Mouse (Mus musculus) heart, embryonic 12.5 days (tissue): ENCODE data around the gene Sppl2b. TPM values are rescaled to one million over a fixed set of nuclear protein-coding genes. Genes with fewer than 3 reads are reported as not detected.

ENCODE experiments used
- ATAC-seq: fragments of 200-750 bp; cut with Nextera tagmentation; 2 replicates; pipeline ENCODE4 v1.8.0; 2017; ENCODE audit warnings: moderate TSS enrichment, moderate library complexity; ENCODE audit not compliant: insufficient number of reproducible peaks, low FRiP score
- H3K27ac ChIP-seq: fragments of 300-500 bp; sonication (generic); 2 replicates; pipeline ENCODE4 v1.5.1; 2016; ENCODE audit warnings: mild to moderate bottlenecking, moderate library complexity; ENCODE audit not compliant: poor library complexity, severe bottlenecking
- H3K27me3 ChIP-seq: fragments of 300-500 bp; sonication (generic); replicated peaks from 2 replicates; pipeline ENCODE4 v1.6.1; 2016; ENCODE audit warnings: mild to moderate bottlenecking, moderate library complexity
- H3K36me3 ChIP-seq: fragments of 300-500 bp; sonication (generic); 2 replicates; pipeline ENCODE4 v1.6.1; 2016; ENCODE audit warnings: mild to moderate bottlenecking, moderate library complexity
- H3K4me1 ChIP-seq: fragments of 300-500 bp; sonication (generic); replicated peaks from 2 replicates; pipeline ENCODE4 v1.6.1; 2016; ENCODE audit warnings: mild to moderate bottlenecking
- H3K4me2 ChIP-seq: fragments of 300-500 bp; sonication (generic); 2 replicates; pipeline ENCODE4 v1.6.1; 2016; ENCODE audit warnings: mild to moderate bottlenecking, moderate library complexity
- H3K4me3 ChIP-seq: fragments of 300-500 bp; sonication (generic); 2 replicates; pipeline ENCODE4 v1.5.1; 2016; ENCODE audit warnings: mild to moderate bottlenecking
- H3K9ac ChIP-seq: fragments of 300-500 bp; sonication (generic); 2 replicates; pipeline ENCODE4 v1.6.1; 2016; ENCODE audit warnings: mild to moderate bottlenecking, moderate library complexity
- H3K9me3 ChIP-seq: fragments of 300-500 bp; sonication (generic); replicated peaks from 2 replicates; pipeline ENCODE4 v1.6.1; 2016; ENCODE audit warnings: mild to moderate bottlenecking, moderate library complexity
- WGBS: fragments of 180-500 bp; shearing (Covaris S2); methylation state at CpG from one replicate; pipeline ENCODE4 v1.1.7; 2016; 5-methylcytosine and 5-hydroxymethylcytosine counted together
- polyA plus RNA-seq: library from polyadenylated mRNA; unstranded; fragments of >200 nt; fragmentation: Nextera tagmentation; extraction: Ambion mirVana; gene quantifications from 2 replicates; pipeline ENCODE4 v1.2.1, GENCODE M21; 2016

Sppl2b gene
- polyA plus RNA-seq, 1 experiment from 2014 or later: 34.8 TPM

- ATAC-seq: no peak
- peak overlapping the region; percentile 96 for H3K9ac ChIP-seq
- H3K4me1 ChIP-seq: peaks cover 28% of the 10 kb centered on the region
- peak overlapping the region; percentile 100 for H3K4me2 ChIP-seq
- 18% methylated on average over 11 of the region's 11 CpGs for WGBS
- H3K27me3 ChIP-seq: no peaks in the 10 kb centered on the region
- H3K36me3 ChIP-seq: peaks cover 24% of the 10 kb centered on the region
- H3K27ac ChIP-seq: peak overlapping the region; percentile 37; the same call in 1 of the 2 replicates
- H3K9me3 ChIP-seq: no peaks in the 10 kb centered on the region
- H3K4me3 ChIP-seq: peak overlapping the region; percentile 98
Observed at GRCm38 (mm10) chr10:80855749-80856073, 636 bp downstream of the Sppl2b start.

GRCm38 (mm10) chr10:80856267-80856666, 1.2 kb downstream of the Sppl2b start:
- Histone ChIP-seq H3K9me3 (no peaks in the 10 kb centered on the region), H3K9ac (peak overlapping the region; percentile 21; the same call in 1 of the 2 replicates), H3K36me3 (peaks cover 20% of the 10 kb centered on the region), H3K27me3 (no peaks in the 10 kb centered on the region), H3K4me2 (peak overlapping the region; percentile 100), H3K4me3 (peak overlapping the region; percentile 98), H3K4me1 (peaks cover 28% of the 10 kb centered on the region), H3K27ac (peak overlapping the region; percentile 37; the same call in 1 of the 2 replicates)
- ATAC-seq: no peak
- WGBS: 62% methylated on average over 3 of the region's 3 CpGs

GRCm38 (mm10) chr10:80856908-80857307, 1.8 kb downstream of the Sppl2b start:
- Histone ChIP-seq H3K4me3 (0 out of 2 replicates have a peak overlapping the region, but pooled peaks have one; percentile 98), H3K36me3 (peaks cover 20% of the 10 kb centered on the region), H3K27ac (peak overlapping the region; percentile 70), H3K4me1 (peaks cover 28% of the 10 kb centered on the region), H3K9ac (peak overlapping the region; percentile 38; the same call in 1 of the 2 replicates), H3K9me3 (no peaks in the 10 kb centered on the region), H3K27me3 (no peaks in the 10 kb centered on the region), H3K4me2 (peak overlapping the region; percentile 100)
- ATAC-seq: no peak
- 75% methylated on average over 5 of the region's 5 CpGs for WGBS

- WGBS: 68% methylated on average over 8 of the region's 8 CpGs
- Histone ChIP-seq H3K4me3 (0 out of 2 replicates have a peak overlapping the region, but pooled peaks have one; percentile 98), H3K27ac (peak overlapping the region; percentile 70), H3K36me3 (peaks cover 20% of the 10 kb centered on the region), H3K9me3 (no peaks in the 10 kb centered on the region), H3K4me2 (peak overlapping the region; percentile 100), H3K9ac (peak overlapping the region; percentile 38; the same call in 1 of the 2 replicates), H3K4me1 (peaks cover 28% of the 10 kb centered on the region), H3K27me3 (no peaks in the 10 kb centered on the region)
- no peak for ATAC-seq
Observed at GRCm38 (mm10) chr10:80857386-80857785, 2.3 kb downstream of the Sppl2b start.

DNA sequence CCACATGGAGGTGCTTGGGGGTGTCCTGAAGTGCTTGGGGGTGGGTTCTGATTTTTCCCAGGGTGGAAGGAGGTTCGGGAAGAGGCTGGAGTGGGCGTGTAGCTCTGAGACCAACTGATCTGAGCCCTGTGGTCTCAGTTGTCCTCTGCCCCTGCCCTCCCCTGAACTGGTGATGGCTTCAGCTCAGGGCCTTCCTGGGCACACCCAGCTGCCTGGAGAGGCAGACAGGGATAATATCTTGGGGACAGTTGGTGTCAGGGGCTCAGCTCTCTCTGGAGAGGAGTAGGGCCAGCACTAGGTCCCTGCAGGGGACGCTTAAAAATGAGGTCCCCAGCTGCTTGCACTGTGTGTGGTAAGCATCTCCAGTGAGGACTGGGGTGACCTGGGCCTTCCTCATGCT, 2.8 kb downstream of the Sppl2b start:
- no peaks in the 10 kb centered on the region for H3K27me3 ChIP-seq
- WGBS: 63% methylated on average over 3 of the region's 3 CpGs
- peak overlapping the region; percentile 38; the same call in 1 of the 2 replicates for H3K9ac ChIP-seq
- peaks cover 28% of the 10 kb centered on the region for H3K4me1 ChIP-seq
- H3K36me3 ChIP-seq: peaks cover 22% of the 10 kb centered on the region
- no peak overlapping the region for H3K4me3 ChIP-seq
- peak; percentile 47 for ATAC-seq
- no peaks in the 10 kb centered on the region for H3K9me3 ChIP-seq
- peak overlapping the region; percentile 100 for H3K4me2 ChIP-seq
- H3K27ac ChIP-seq: peak overlapping the region; percentile 70

DNA sequence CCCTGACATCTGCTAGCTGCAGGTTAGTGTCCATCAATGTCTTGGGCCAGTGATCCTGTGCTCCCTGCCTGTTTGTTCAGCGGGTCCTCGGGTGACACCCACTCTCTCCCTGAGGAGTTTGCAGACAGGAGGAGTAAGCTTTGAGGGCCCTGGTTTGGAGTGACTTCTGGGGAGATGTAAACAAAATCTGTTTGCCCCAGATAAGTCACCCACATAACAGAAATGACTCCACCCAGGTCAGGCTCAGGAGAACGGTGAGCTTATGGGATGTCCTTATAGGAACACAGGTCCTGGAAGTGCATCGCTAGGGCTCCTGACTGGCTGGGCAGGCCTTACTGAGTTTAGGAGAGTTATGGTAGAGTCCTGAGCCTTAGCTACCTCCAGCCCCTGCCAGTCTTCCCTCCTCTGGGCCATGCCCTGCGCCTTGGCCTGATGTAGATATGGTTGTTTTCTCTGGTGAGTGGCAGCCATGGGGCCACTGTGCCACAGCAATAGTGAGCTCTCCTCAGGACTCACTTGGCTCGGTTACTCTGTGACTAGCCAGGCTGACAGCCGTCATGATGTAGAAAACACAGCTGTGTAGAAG, 3.4 kb downstream of the Sppl2b start:
- Histone ChIP-seq H3K9ac (peak overlapping the region; percentile 42; the same call in 1 of the 2 replicates), H3K4me1 (peaks cover 28% of the 10 kb centered on the region), H3K4me3 (no peak overlapping the region), H3K4me2 (peak overlapping the region; percentile 100; the same call in 1 of the 2 replicates), H3K36me3 (peaks cover 22% of the 10 kb centered on the region), H3K27me3 (no peaks in the 10 kb centered on the region), H3K27ac (peak overlapping the region; percentile 71), H3K9me3 (no peaks in the 10 kb centered on the region)
- peak; percentile 82 for ATAC-seq
- WGBS: 66% methylated on average over 7 of the region's 7 CpGs

DNA sequence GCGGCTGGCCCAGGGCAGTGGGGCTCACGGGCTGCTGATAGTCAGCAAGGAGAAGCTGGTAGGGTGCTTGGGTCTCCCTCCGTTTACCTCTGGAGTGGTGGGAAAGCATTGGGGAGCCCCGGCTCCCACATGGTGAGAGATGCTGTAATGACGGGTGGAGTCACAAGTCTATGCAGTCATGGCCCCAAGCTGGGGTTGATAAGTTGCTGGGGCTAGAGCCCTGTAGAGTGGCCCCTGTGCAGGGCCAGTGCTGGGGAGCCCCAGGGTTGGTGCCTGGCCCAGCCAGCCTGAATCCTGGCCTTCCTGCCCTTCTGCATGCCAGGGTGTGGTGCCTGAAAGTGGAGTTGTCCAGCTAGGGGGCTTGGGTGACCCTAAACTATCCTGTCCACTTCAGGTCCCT, 7.2 kb downstream of the Sppl2b start:
- Histone ChIP-seq H3K4me2 (no peak overlapping the region), H3K9ac (no peak overlapping the region), H3K4me3 (no peak overlapping the region), H3K4me1 (no peaks in the 10 kb centered on the region), H3K9me3 (no peaks in the 10 kb centered on the region), H3K27ac (no peak overlapping the region), H3K27me3 (no peaks in the 10 kb centered on the region), H3K36me3 (peaks cover 60% of the 10 kb centered on the region)
- 80% methylated on average over 5 of the region's 5 CpGs for WGBS
- ATAC-seq: no peak

DNA sequence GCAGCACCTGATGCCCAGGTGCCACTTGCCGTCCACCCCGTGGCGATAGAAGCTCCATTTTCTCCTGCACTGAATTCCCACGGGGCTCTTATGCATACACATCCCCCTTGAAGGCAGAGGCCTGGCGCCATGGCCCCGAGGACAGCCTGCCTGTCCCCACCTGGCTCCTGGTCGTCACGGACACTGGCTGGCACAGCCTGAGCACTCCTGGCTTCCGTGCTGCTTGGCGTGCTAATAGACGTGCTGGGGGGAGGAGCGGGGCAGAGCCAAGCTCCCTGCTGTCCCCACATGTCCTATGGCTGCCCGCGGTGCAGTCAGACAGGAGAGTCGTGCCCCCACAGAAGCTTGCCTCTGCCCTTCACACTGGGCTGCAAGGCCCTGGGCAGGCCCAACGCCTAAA, 9.4 kb downstream of the Sppl2b start:
- peaks cover 75% of the 10 kb centered on the region for H3K36me3 ChIP-seq
- no peaks in the 10 kb centered on the region for H3K4me1 ChIP-seq
- no peak overlapping the region for H3K4me3 ChIP-seq
- ATAC-seq: no peak
- no peaks in the 10 kb centered on the region for H3K27me3 ChIP-seq
- no peaks in the 10 kb centered on the region for H3K9me3 ChIP-seq
- WGBS: 88% methylated on average over 16 of the region's 16 CpGs
- no peak overlapping the region for H3K4me2 ChIP-seq
- no peak overlapping the region for H3K27ac ChIP-seq
- H3K9ac ChIP-seq: no peak overlapping the region

DNA sequence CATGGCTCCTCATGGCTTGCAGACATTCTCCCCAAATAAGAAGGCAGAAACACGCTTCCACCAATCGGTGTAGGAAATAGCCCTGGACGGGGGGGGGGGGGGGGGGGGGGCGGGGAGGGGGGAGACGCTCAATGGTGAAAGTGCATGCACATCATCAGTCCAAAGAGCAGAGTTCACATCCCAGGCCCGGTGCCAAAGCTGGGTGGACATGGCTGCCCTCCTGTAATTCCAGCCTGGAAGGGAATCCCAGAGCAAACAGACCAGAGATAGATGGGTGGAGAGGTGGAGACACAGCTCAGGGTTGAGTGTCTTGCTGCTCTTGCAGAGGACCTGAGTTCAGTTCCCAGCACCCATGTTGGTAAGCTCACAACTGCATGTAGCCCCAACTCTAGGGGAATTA, 15.9 kb downstream of the Sppl2b start:
- H3K4me1 ChIP-seq: no peaks in the 10 kb centered on the region
- no peak overlapping the region for H3K27ac ChIP-seq
- no peak overlapping the region for H3K4me3 ChIP-seq
- H3K27me3 ChIP-seq: peaks cover 20% of the 10 kb centered on the region
- WGBS: 88% methylated on average over 1 of the region's 6 CpGs
- peaks cover 27% of the 10 kb centered on the region for H3K36me3 ChIP-seq
- no peak overlapping the region for H3K4me2 ChIP-seq
- ATAC-seq: no peak
- H3K9ac ChIP-seq: no peak overlapping the region
- H3K9me3 ChIP-seq: no peaks in the 10 kb centered on the region

DNA sequence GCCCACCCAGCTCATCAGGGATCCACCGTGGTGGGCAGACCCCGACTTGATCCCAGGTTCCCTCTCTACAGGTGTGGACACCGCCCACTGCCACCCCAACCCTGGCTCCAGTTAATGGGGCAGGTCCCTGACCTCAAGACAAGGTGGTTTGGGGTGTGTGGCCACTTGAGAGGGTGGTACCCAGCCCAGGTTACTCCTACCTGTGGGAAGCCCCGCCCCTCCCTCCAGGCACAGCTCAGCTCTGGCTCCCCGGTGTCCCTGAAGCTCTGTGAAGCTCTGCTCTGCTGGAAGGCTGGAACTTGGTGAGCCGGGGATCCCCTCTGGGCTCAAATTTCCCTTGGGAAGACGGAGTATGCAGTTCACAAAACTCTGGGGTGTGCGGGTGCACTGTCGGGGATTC, 16.5 kb downstream of the Sppl2b start, which contains the start of gene Tmprss9:
Gene Tmprss9 (plus strand): TSS at position 268 of the 400 bp plus-strand sequence.
- Histone ChIP-seq H3K4me2 (no peak within 1 kb of the TSS), H3K27me3 (peaks cover 20% of the 10 kb centered on the region), H3K4me1 (peaks cover 5% of the 10 kb centered on the region), H3K9me3 (no peaks in the 10 kb centered on the region), H3K9ac (no peak within 1 kb of the TSS), H3K36me3 (peaks cover 21% of the 10 kb centered on the region), H3K27ac (no peak within 1 kb of the TSS), H3K4me3 (no peak within 1 kb of the TSS)
- no peak for ATAC-seq
- WGBS: 18% methylated on average over 9 of the region's 9 CpGs

- ATAC-seq: no peak
- H3K4me2 ChIP-seq: no peak overlapping the region
- H3K4me3 ChIP-seq: no peak overlapping the region
- H3K9me3 ChIP-seq: no peaks in the 10 kb centered on the region
- WGBS: 75% methylated on average over 9 of the region's 9 CpGs
- H3K27me3 ChIP-seq: peaks cover 20% of the 10 kb centered on the region
- peaks cover 11% of the 10 kb centered on the region for H3K4me1 ChIP-seq
- H3K9ac ChIP-seq: no peak overlapping the region
- H3K36me3 ChIP-seq: no peaks in the 10 kb centered on the region
- no peak overlapping the region for H3K27ac ChIP-seq
Observed at GRCm38 (mm10) chr10:80874035-80874434, 19.0 kb downstream of the Sppl2b start.

DNA sequence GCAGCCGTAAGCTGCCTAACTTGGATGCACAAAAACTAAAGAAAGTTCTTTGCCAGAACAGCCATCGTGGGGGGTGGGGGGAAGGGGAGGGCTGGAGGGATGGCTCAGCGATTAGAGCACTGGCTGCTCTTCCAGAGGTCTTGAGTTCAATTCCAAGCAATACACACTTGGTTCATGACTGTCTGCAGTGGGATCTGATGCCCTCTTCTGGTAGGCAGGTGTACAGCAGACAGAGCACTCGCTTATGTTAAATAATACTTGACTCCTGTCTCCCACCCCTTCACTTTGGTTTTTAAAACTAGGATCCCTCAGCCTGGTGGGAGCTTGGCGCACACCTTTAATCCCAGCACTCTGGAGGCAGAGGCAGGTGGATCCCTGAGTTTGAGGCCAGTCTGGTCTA, 21.0 kb downstream of the Sppl2b start:
- ATAC-seq: no peak
- no peak overlapping the region for H3K4me3 ChIP-seq
- peaks cover 15% of the 10 kb centered on the region for H3K4me1 ChIP-seq
- no peak overlapping the region for H3K27ac ChIP-seq
- no peaks in the 10 kb centered on the region for H3K9me3 ChIP-seq
- WGBS: 27% methylated on average over 5 of the region's 5 CpGs
- no peak overlapping the region for H3K4me2 ChIP-seq
- H3K9ac ChIP-seq: no peak overlapping the region
- H3K36me3 ChIP-seq: no peaks in the 10 kb centered on the region
- H3K27me3 ChIP-seq: peaks cover 17% of the 10 kb centered on the region
